Mouse (Mus musculus) liver, embryonic 13.5 days (tissue): ENCODE data around the gene Map4k4. TPM values are rescaled to one million over a fixed set of nuclear protein-coding genes. Genes with fewer than 3 reads are reported as not detected.

ENCODE experiments used
- ATAC-seq: fragments of 200-750 bp; cut with Nextera tagmentation; 2 replicates; pipeline ENCODE4 v1.8.0; 2017; ENCODE audit warnings: low read depth, mild to moderate bottlenecking, moderate number of reproducible peaks, moderate library complexity
- DNase-seq: peaks from one replicate; pipeline ENCODE4 v3.0.0; 2022
- H3K27ac ChIP-seq: fragments of 300-500 bp; sonication (generic); 2 replicates; pipeline ENCODE4 v1.5.1; 2015; ENCODE audit warnings: moderate library complexity, mild to moderate bottlenecking, inconsistent platforms
- H3K27me3 ChIP-seq: fragments of 300-500 bp; sonication (generic); 2 replicates; pipeline ENCODE4 v1.6.1; 2015; ENCODE audit warnings: mild to moderate bottlenecking, inconsistent platforms
- H3K36me3 ChIP-seq: fragments of 300-500 bp; sonication (generic); 2 replicates; pipeline ENCODE4 v1.6.1; 2015; ENCODE audit warnings: mild to moderate bottlenecking, inconsistent platforms
- H3K4me1 ChIP-seq: fragments of 300-500 bp; sonication (generic); replicated peaks from 2 replicates; pipeline ENCODE4 v1.6.1; 2015; ENCODE audit warnings: inconsistent platforms
- H3K4me2 ChIP-seq: fragments of 300-500 bp; sonication (generic); 2 replicates; pipeline ENCODE4 v1.6.1; 2015; ENCODE audit warnings: inconsistent platforms, mild to moderate bottlenecking, moderate library complexity
- H3K4me3 ChIP-seq: fragments of 300-500 bp; sonication (generic); replicated peaks from 2 replicates; pipeline ENCODE4 v1.5.1; 2015; ENCODE audit warnings: mild to moderate bottlenecking, inconsistent platforms
- H3K9ac ChIP-seq: fragments of 300-500 bp; sonication (generic); 2 replicates; pipeline ENCODE4 v1.6.1; 2015; ENCODE audit warnings: mild to moderate bottlenecking, inconsistent platforms
- H3K9me3 ChIP-seq: fragments of 300-500 bp; sonication (generic); replicated peaks from 2 replicates; pipeline ENCODE4 v1.6.1; 2016; ENCODE audit warnings: inconsistent platforms
- WGBS: fragments of 180-500 bp; shearing (Covaris S2); methylation state at CpG from one replicate; pipeline ENCODE4 v1.1.7; 2015; ENCODE audit not compliant: insufficient replicate concordance; 5-methylcytosine and 5-hydroxymethylcytosine counted together
- polyA plus RNA-seq: library from polyadenylated mRNA; unstranded; fragments of >200 nt; fragmentation: Nextera tagmentation; extraction: Ambion mirVana; gene quantifications from 2 replicates; pipeline ENCODE4 v1.2.1, GENCODE M21; 2015

Gene Map4k4
- polyA plus RNA-seq, 1 experiment from 2014 or later, result 3.8 TPM

- Histone ChIP-seq H3K27ac (no peak overlapping the region), H3K36me3 (no peaks in the 10 kb centered on the region), H3K9ac (no peak overlapping the region), H3K4me2 (no peak overlapping the region), H3K9me3 (no peaks in the 10 kb centered on the region), H3K4me1 (no peaks in the 10 kb centered on the region), H3K4me3 (no peak overlapping the region), H3K27me3 (no peaks in the 10 kb centered on the region)
- ATAC-seq (no peak), DNase-seq (no peak)
- 57% methylated on average over 3 of the region's 3 CpGs for WGBS
These were observed 22.7 kb upstream of the Map4k4 start for GRCm38 (mm10) chr1:39877981-39878380.

GRCm38 (mm10) chr1:39882505-39882904 lies 18.2 kb upstream of the Map4k4 start:
- no peak for ATAC-seq
- Histone ChIP-seq H3K4me1 (no peaks in the 10 kb centered on the region), H3K4me2 (no peak overlapping the region), H3K9me3 (no peaks in the 10 kb centered on the region), H3K36me3 (no peaks in the 10 kb centered on the region), H3K9ac (no peak overlapping the region), H3K27ac (no peak overlapping the region), H3K27me3 (no peaks in the 10 kb centered on the region), H3K4me3 (no peak overlapping the region)
- no peak for DNase-seq
- WGBS, result 75% methylated on average over 4 of the region's 4 CpGs

- 62% methylated on average over 16 of the region's 16 CpGs for WGBS
- Histone ChIP-seq H3K27ac (no peak overlapping the region), H3K4me3 (no peak overlapping the region), H3K9ac (no peak overlapping the region), H3K36me3 (no peaks in the 10 kb centered on the region), H3K27me3 (no peaks in the 10 kb centered on the region), H3K4me1 (no peaks in the 10 kb centered on the region), H3K4me2 (no peak overlapping the region), H3K9me3 (no peaks in the 10 kb centered on the region)
- ATAC-seq, result no peak
- DNase-seq, result no peak
These were observed 15.8 kb upstream of the Map4k4 start for GRCm38 (mm10) chr1:39884803-39885515.

GRCm38 (mm10) chr1:39887997-39888396 lies 12.7 kb upstream of the Map4k4 start:
- no peak overlapping the region for H3K27ac ChIP-seq
- 6% methylated on average over 1 of the region's 1 CpGs for WGBS
- H3K4me3 ChIP-seq, result no peak overlapping the region
- H3K4me1 ChIP-seq, result no peaks in the 10 kb centered on the region
- ATAC-seq, result no peak
- no peak overlapping the region for H3K4me2 ChIP-seq
- DNase-seq, result no peak
- no peaks in the 10 kb centered on the region for H3K36me3 ChIP-seq
- no peaks in the 10 kb centered on the region for H3K9me3 ChIP-seq
- H3K9ac ChIP-seq, result no peak overlapping the region
- no peaks in the 10 kb centered on the region for H3K27me3 ChIP-seq

GRCm38 (mm10) chr1:39889429-39889828 lies 11.3 kb upstream of the Map4k4 start:
- no peak for ATAC-seq
- WGBS, result 72% methylated on average over 8 of the region's 8 CpGs
- H3K27ac ChIP-seq, result no peak overlapping the region

GRCm38 (mm10) chr1:39889973-39890372 lies 10.7 kb upstream of the Map4k4 start:
- H3K4me1 ChIP-seq, result no peaks in the 10 kb centered on the region
- H3K27ac ChIP-seq, result no peak overlapping the region
- H3K9ac ChIP-seq, result no peak overlapping the region
- ATAC-seq (no peak), DNase-seq (no peak)
- no peak overlapping the region for H3K4me3 ChIP-seq
- no peaks in the 10 kb centered on the region for H3K9me3 ChIP-seq
- no peak overlapping the region for H3K4me2 ChIP-seq
- H3K36me3 ChIP-seq, result no peaks in the 10 kb centered on the region
- H3K27me3 ChIP-seq, result no peaks in the 10 kb centered on the region
- WGBS, result 73% methylated on average over 6 of the region's 6 CpGs

More at GRCm38 (mm10) chr1:39889429-39889828, 11.3 kb upstream of the Map4k4 start:
- Histone ChIP-seq H3K9ac (no peak overlapping the region), H3K4me2 (no peak overlapping the region), H3K27me3 (no peaks in the 10 kb centered on the region), H3K36me3 (no peaks in the 10 kb centered on the region), H3K9me3 (no peaks in the 10 kb centered on the region), H3K4me3 (no peak overlapping the region), H3K4me1 (no peaks in the 10 kb centered on the region)
- no peak for DNase-seq

- H3K4me2 ChIP-seq, result no peak overlapping the region
- H3K27ac ChIP-seq, result no peak overlapping the region
- no peak for DNase-seq
- ATAC-seq, result no peak
- no peaks in the 10 kb centered on the region for H3K36me3 ChIP-seq
- peaks cover 14% of the 10 kb centered on the region; the same call in 1 of the 2 replicates for H3K4me1 ChIP-seq
- no peaks in the 10 kb centered on the region for H3K27me3 ChIP-seq
- H3K9me3 ChIP-seq, result no peaks in the 10 kb centered on the region
- H3K4me3 ChIP-seq, result no peak overlapping the region
- no peak overlapping the region for H3K9ac ChIP-seq
- 69% methylated on average over 11 of the region's 11 CpGs for WGBS
These were observed 7.4 kb upstream of the Map4k4 start for GRCm38 (mm10) chr1:39893153-39893880.

GRCm38 (mm10) chr1:39895097-39895496 lies 5.6 kb upstream of the Map4k4 start:
- Histone ChIP-seq H3K4me3 (no peak overlapping the region), H3K4me1 (peaks cover 30% of the 10 kb centered on the region), H3K9me3 (no peaks in the 10 kb centered on the region), H3K27ac (no peak overlapping the region), H3K9ac (no peak overlapping the region), H3K4me2 (no peak overlapping the region), H3K36me3 (no peaks in the 10 kb centered on the region), H3K27me3 (peaks cover 17% of the 10 kb centered on the region)
- DNase-seq (no peak), ATAC-seq (no peak)
- 23% methylated on average over 2 of the region's 2 CpGs for WGBS

- no peaks in the 10 kb centered on the region for H3K9me3 ChIP-seq
- WGBS, result 7% methylated on average over 2 of the region's 2 CpGs
- H3K36me3 ChIP-seq, result no peaks in the 10 kb centered on the region
- peaks cover 21% of the 10 kb centered on the region for H3K27me3 ChIP-seq
- peaks cover 34% of the 10 kb centered on the region for H3K4me1 ChIP-seq
- H3K4me2 ChIP-seq, result no peak overlapping the region
- DNase-seq (no peak), ATAC-seq (no peak)
- no peak overlapping the region for H3K27ac ChIP-seq
- H3K4me3 ChIP-seq, result no peak overlapping the region
- no peak overlapping the region for H3K9ac ChIP-seq
These were observed 5.2 kb upstream of the Map4k4 start for GRCm38 (mm10) chr1:39895506-39895905.

GRCm38 (mm10) chr1:39896581-39896980 lies 4.1 kb upstream of the Map4k4 start:
- H3K4me1 ChIP-seq, result peaks cover 36% of the 10 kb centered on the region
- no peak for ATAC-seq
- no peak overlapping the region for H3K27ac ChIP-seq
- no peak for DNase-seq
- H3K4me2 ChIP-seq, result no peak overlapping the region
- WGBS, result 12% methylated on average over 2 of the region's 2 CpGs
- H3K9ac ChIP-seq, result no peak overlapping the region
- H3K27me3 ChIP-seq, result peaks cover 32% of the 10 kb centered on the region
- H3K4me3 ChIP-seq, result no peak overlapping the region
- H3K36me3 ChIP-seq, result no peaks in the 10 kb centered on the region
- H3K9me3 ChIP-seq, result no peaks in the 10 kb centered on the region

- ATAC-seq, result peak; percentile 12; the same call in 1 of the 2 replicates
- peaks cover 47% of the 10 kb centered on the region for H3K27me3 ChIP-seq
- WGBS, result 33% methylated on average over 4 of the region's 4 CpGs
These were observed 2.0 kb upstream of the Map4k4 start for GRCm38 (mm10) chr1:39898686-39899085.

More at GRCm38 (mm10) chr1:39898686-39899085, 2.0 kb upstream of the Map4k4 start:
- no peak overlapping the region for H3K4me3 ChIP-seq
- no peaks in the 10 kb centered on the region for H3K36me3 ChIP-seq
- H3K27ac ChIP-seq, result no peak overlapping the region
- H3K9ac ChIP-seq, result no peak overlapping the region
- no peak for DNase-seq
- no peak overlapping the region for H3K4me2 ChIP-seq
- no peaks in the 10 kb centered on the region for H3K9me3 ChIP-seq
- peaks cover 50% of the 10 kb centered on the region for H3K4me1 ChIP-seq
